Mouse (Mus musculus) forebrain, embryonic 14.5 days (tissue): Measurements from ENCODE around the gene Jak1. TPM values are rescaled to one million over a fixed set of nuclear protein-coding genes. Genes with fewer than 3 reads are reported as not detected.

Experiments
- ATAC-seq: fragments of 200-750 bp; cut with Nextera tagmentation; 2 replicates; pipeline ENCODE4 v1.8.0; 2017; ENCODE audit warnings: mild to moderate bottlenecking, moderate library complexity
- DNase-seq: peaks from one replicate; pipeline ENCODE4 v3.0.0-alpha.2; 2015; ENCODE audit warnings: low spot score
- H3K27ac ChIP-seq: fragments of 300-500 bp; sonication (generic); 2 replicates; pipeline ENCODE4 v1.5.1; 2014; ENCODE audit warnings: low read depth, mild to moderate bottlenecking, control low read depth, low read length, moderate library complexity
- H3K27me3 ChIP-seq: fragments of 300-500 bp; sonication (generic); replicated peaks from 2 replicates; pipeline ENCODE4 v1.6.1; 2014; ENCODE audit warnings: low read length, control low read depth, mixed read lengths; ENCODE audit not compliant: control insufficient read depth, insufficient read depth
- H3K36me3 ChIP-seq: fragments of 300-500 bp; sonication (generic); 2 replicates; pipeline ENCODE4 v1.6.1; 2014; ENCODE audit warnings: low read length, control low read depth; ENCODE audit not compliant: control insufficient read depth, insufficient read depth
- H3K4me1 ChIP-seq: fragments of 300-500 bp; sonication (generic); 2 replicates; pipeline ENCODE4 v1.6.1; 2014; ENCODE audit warnings: antibody characterized with exemption, low read length, control low read depth; ENCODE audit not compliant: control insufficient read depth, insufficient read depth
- H3K4me2 ChIP-seq: fragments of 300-500 bp; sonication (generic); 2 replicates; pipeline ENCODE4 v1.6.1; 2014; ENCODE audit warnings: mild to moderate bottlenecking, control low read depth, low read length
- H3K4me3 ChIP-seq: fragments of 300-500 bp; sonication (generic); 2 replicates; pipeline ENCODE4 v1.5.1; 2014; ENCODE audit warnings: low read depth, low read length, control low read depth
- H3K9ac ChIP-seq: fragments of 300-500 bp; sonication (generic); 2 replicates; pipeline ENCODE4 v1.6.1; 2014; ENCODE audit warnings: mild to moderate bottlenecking, low read length, control low read depth, moderate library complexity
- H3K9me3 ChIP-seq: fragments of 300-500 bp; sonication (generic); replicated peaks from 2 replicates; pipeline ENCODE4 v1.6.1; 2016; ENCODE audit warnings: low read length, control low read depth, mixed read lengths; ENCODE audit not compliant: control insufficient read depth
- WGBS: fragments of 180-500 bp; shearing (Covaris S2); extraction: QIAGEN DNeasy Blood & Tissue Kit; methylation state at CpG from one replicate; pipeline ENCODE4 v1.1.7; 2014; 5-methylcytosine and 5-hydroxymethylcytosine counted together
- polyA plus RNA-seq: library from polyadenylated mRNA; unstranded; fragments of >200 nt; fragmentation: Nextera tagmentation; extraction: Ambion mirVana; gene quantifications from 2 replicates; pipeline ENCODE4 v1.2.1, GENCODE M21; 2014

Gene Jak1
- polyA plus RNA-seq, 1 experiment from 2014 or later, result 43.6 TPM

DNA sequence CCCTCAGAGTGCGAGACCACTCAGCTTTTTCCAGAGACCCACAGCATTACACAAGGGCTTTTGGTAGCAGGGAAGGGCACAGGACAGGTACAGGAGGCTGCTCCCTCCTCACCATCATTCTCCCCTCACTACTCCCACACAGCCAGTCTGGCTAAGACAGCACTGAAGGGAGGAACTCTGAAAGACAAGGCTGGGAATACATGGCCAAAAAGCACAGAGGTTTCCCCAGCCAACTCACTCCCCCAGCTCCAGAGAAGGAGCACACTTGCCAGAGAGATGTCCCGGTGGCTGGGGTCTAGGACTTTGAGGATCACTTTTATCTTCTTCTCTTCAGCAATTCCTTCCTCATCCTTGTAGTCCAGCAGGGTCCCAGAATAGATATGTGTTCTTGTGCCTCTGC is 100.9 kb downstream of the Jak1 start:
- no peak for ATAC-seq
- no peaks in the 10 kb centered on the region for H3K4me1 ChIP-seq
- no peak overlapping the region for H3K9ac ChIP-seq
- no peak for DNase-seq
- peaks cover 28% of the 10 kb centered on the region for H3K36me3 ChIP-seq
- H3K9me3 ChIP-seq, result no peaks in the 10 kb centered on the region
- H3K4me3 ChIP-seq, result no peak overlapping the region
- H3K27ac ChIP-seq, result no peak overlapping the region
- H3K27me3 ChIP-seq, result no peaks in the 10 kb centered on the region
- no peak overlapping the region for H3K4me2 ChIP-seq
- WGBS, result 94% methylated on average over 2 of the region's 2 CpGs

DNA sequence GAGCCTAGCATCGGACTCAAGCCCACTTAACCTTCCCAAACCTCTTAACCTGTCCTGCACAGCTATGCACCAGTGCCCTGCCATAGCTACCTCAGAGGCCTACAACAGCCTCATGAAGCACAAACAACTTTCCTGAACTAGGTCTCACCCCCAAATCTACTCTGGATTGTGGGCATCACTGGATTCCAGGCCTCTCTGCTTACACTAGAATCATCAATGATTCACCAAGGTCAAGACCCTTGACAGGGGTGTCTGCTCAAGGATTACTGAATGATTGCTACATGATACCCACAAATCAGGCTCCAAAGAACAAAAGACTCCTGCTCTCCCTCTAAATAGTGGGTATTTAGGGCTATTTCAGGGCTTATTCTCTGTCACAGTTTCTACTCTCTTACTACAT is 104.3 kb downstream of the Jak1 start:
- Histone ChIP-seq H3K36me3 (peaks cover 46% of the 10 kb centered on the region), H3K4me2 (no peak overlapping the region), H3K27ac (no peak overlapping the region), H3K4me1 (no peaks in the 10 kb centered on the region), H3K9me3 (no peaks in the 10 kb centered on the region), H3K4me3 (no peak overlapping the region), H3K27me3 (no peaks in the 10 kb centered on the region), H3K9ac (no peak overlapping the region)
- ATAC-seq (no peak), DNase-seq (no peak)
- 93% methylated on average over 1 of the region's 1 CpGs for WGBS

DNA sequence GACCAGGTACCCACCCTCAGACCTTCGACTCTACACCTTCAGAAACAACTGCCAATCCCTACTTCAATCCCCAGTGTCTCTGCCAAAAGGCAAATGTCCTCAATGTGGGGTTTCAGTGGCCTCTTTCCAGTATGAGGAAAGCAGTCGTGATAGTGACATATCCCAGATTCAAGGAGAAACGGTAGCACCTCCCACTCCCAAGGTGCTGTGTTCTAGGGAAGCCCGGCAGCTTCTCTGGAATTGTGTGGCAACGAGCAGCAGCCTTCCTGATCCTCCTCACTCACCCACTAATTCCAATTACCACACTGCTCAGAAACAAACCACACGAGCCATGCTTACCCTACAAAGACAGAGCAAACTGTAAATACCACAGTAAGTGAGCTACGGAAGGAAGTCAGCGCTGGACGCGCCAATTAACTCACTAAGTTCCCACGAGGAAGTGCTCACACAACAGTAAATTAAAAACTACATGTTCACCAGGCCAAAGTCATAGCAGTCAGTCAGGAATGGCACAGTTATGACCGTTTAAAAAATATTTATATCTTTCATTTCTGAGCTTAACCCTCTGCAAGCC is 105.8 kb downstream of the Jak1 start:
- Histone ChIP-seq H3K27ac (no peak overlapping the region), H3K4me1 (no peaks in the 10 kb centered on the region), H3K27me3 (no peaks in the 10 kb centered on the region), H3K4me3 (no peak overlapping the region), H3K9ac (no peak overlapping the region), H3K9me3 (no peaks in the 10 kb centered on the region), H3K36me3 (peaks cover 56% of the 10 kb centered on the region), H3K4me2 (no peak overlapping the region)
- no peak for ATAC-seq
- no peak for DNase-seq
- WGBS, result 82% methylated on average over 12 of the region's 12 CpGs

DNA sequence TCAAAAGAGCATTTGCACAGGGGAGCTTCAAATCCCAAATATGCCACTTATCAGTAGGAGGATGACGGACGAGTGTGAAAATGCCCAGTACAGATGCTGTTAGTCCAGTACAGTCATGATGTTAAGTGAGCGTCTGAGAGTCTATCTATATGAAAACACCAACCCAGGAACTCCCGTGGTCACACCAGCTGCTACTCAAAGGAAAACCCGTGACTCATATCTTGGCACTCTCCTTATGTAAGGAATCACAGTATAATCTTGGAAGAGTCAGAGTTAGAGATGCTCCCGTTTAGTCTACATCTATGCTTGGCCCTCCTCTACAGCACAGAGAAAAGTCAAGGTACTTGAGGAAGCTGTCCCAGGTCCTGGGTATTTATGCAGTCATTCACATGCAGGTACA is 106.8 kb downstream of the Jak1 start:
- H3K27ac ChIP-seq, result no peak overlapping the region
- H3K4me2 ChIP-seq, result no peak overlapping the region
- no peak overlapping the region for H3K9ac ChIP-seq
- H3K9me3 ChIP-seq, result no peaks in the 10 kb centered on the region
- no peak for ATAC-seq
- H3K4me1 ChIP-seq, result no peaks in the 10 kb centered on the region
- no peak for DNase-seq
- 92% methylated on average over 6 of the region's 6 CpGs for WGBS
- H3K4me3 ChIP-seq, result no peak overlapping the region
- no peaks in the 10 kb centered on the region for H3K27me3 ChIP-seq
- peaks cover 60% of the 10 kb centered on the region for H3K36me3 ChIP-seq

DNA sequence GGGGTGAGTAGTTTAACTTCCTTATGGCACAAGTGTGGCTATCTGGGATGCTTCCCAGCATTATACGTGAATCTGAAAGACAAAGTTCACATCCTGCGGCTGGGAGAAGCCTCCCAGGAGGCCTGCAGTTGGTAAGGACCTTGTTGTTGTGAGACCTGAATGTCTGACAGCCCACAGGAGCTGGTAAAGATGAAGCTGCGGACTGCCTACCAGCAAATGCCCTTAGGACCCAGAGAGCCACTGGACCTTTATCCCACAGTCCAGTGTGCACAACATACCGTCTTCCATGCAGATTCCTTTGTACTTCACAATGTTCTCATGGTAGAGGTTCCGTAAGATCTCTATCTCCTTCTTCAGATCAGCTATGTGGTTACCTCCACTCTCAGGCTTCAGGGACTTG is 107.6 kb downstream of the Jak1 start:
- H3K4me1 ChIP-seq, result no peaks in the 10 kb centered on the region
- no peak overlapping the region for H3K9ac ChIP-seq
- no peaks in the 10 kb centered on the region for H3K9me3 ChIP-seq
- DNase-seq, result no peak
- no peak overlapping the region for H3K4me2 ChIP-seq
- H3K4me3 ChIP-seq, result no peak overlapping the region
- no peak for ATAC-seq
- H3K27ac ChIP-seq, result no peak overlapping the region
- peaks cover 62% of the 10 kb centered on the region for H3K36me3 ChIP-seq
- WGBS, result 95% methylated on average over 5 of the region's 5 CpGs
- H3K27me3 ChIP-seq, result no peaks in the 10 kb centered on the region

DNA sequence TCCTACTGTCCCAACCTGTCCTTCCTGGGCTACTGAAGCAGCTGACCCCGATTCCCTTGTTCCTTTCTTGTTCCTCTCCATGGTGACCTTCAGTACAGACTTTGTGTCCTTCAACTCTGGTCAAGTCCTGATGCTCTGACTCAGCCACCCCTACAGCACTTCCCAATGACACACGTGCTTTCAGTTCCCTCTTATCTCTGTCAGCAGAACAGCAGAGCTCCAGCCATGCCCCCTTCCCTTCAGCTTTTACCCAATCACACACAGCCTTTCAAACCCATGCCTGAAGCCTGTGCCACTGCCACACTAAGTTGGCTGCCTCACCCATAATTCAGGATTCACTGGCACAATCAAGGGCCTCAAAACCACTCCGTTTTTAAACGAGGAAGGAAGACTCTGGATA is 109.5 kb downstream of the Jak1 start:
- no peak overlapping the region for H3K4me2 ChIP-seq
- no peaks in the 10 kb centered on the region for H3K27me3 ChIP-seq
- H3K4me3 ChIP-seq, result no peak overlapping the region
- DNase-seq (no peak), ATAC-seq (no peak)
- no peaks in the 10 kb centered on the region for H3K9me3 ChIP-seq
- H3K4me1 ChIP-seq, result no peaks in the 10 kb centered on the region
- WGBS, result 85% methylated on average over 4 of the region's 4 CpGs
- H3K27ac ChIP-seq, result no peak overlapping the region
- peaks cover 59% of the 10 kb centered on the region for H3K36me3 ChIP-seq
- no peak overlapping the region for H3K9ac ChIP-seq

DNA sequence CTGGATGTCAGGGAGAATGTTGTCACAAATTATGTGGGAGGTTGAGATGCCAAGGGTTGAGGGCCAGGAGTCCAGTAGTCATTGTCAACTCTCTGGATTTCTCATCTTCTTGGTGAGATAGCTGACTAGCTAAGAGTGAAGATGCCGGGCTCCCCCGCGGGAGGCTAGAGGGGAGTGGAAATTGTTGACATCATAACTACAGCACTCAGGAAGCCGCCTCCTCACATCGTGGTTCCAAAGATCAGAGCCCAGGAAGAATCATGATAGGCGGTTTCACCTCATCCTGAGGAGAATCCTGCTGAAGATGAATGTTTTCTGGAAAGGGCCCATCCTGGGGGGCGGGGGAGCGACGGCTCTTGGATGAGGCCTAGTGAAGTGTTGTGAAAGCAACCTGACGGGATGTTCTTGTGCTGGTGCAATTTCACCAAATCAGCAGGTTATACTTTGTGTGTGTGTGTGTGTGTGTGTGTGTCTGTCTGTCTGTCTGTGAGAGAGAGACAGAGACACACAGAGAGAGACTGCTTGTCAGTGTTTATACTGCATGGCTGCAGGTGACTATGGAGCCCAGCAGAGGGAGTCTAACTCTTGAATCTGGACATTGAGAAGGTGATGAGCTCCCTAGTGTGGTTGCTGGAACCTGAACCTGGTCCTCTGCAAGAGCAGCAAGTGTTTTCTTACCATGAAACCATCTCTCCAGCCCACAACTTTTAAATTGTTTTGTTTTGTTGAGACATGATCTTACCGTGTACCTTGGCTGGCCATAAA is 118.0 kb downstream of the Jak1 start:
- DNase-seq (no peak), ATAC-seq (no peak)
- 97% methylated on average over 11 of the region's 11 CpGs for whole genome bisulfite sequencing
- Histone ChIP-seq H3K36me3 (peaks cover 10% of the 10 kb centered on the region; the same call in 1 of the 2 replicates), H3K9ac (no peak overlapping the region), H3K4me2 (no peak overlapping the region), H3K4me1 (no peaks in the 10 kb centered on the region), H3K9me3 (no peaks in the 10 kb centered on the region), H3K4me3 (no peak overlapping the region), H3K27me3 (no peaks in the 10 kb centered on the region), H3K27ac (no peak overlapping the region)

DNA sequence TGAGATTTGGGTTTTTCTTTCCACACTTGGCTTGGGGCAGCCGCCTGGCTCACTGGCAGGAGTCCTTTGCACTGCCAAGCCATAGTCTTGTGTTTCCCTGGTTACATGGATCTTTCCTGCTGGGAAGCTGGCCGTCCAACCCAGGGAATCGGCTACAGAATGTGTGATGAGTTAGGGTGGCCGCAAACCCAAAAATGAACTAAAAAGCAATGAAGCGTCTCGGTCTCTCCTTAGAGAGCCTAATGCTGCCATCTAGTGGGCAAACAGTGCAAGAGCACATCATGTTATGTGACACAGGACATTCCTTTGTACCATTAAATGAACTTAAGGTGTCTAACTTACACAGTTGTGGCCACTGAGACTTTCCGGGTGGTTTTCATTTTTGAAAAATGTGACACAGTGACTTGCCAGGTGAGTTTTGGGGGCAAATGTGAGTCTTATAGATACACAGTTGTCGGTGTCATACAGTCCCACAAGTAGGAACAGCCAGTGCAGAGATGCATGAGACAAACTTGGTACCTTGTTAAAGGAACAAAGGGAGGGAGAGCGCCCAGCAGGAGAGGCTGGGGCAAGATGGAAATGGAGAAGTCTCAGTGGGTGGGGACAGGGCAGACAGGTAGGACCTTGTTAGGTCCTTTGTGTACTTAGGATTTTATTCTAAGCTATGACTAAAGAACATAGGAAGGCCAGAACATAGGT is 118.9 kb downstream of the Jak1 start:
- Histone ChIP-seq H3K9me3 (no peaks in the 10 kb centered on the region), H3K4me3 (no peak overlapping the region), H3K4me1 (no peaks in the 10 kb centered on the region), H3K27me3 (no peaks in the 10 kb centered on the region), H3K4me2 (peak overlapping the region; percentile 16; the same call in 1 of the 2 replicates), H3K36me3 (peaks cover 10% of the 10 kb centered on the region; the same call in 1 of the 2 replicates), H3K27ac (no peak overlapping the region), H3K9ac (no peak overlapping the region)
- peak; percentile 95 for DNase-seq
- WGBS, result 25% methylated on average over 9 of the region's 9 CpGs
- ATAC-seq, result peak; percentile 89

DNA sequence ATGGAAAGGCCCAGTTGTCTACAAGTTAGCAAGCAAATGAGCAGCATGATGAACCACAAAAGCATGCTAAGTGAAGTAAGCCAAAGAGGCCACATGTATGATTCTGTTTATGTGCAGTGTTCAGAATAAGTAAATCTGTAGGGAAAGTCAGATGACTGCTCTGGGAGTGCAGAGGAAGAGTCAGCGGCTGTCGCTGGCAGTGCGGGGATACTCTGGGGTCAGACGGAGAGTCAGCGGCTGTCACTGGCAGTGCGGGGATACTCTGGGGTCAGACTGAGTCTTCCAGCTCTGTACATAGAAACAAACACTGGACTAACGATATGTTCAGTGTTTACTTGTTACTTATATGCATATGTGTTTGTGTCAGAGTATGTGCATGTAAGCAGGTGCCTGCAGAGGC is 120.3 kb downstream of the Jak1 start:
- Histone ChIP-seq H3K9me3 (no peaks in the 10 kb centered on the region), H3K4me2 (no peak overlapping the region), H3K9ac (no peak overlapping the region), H3K4me1 (no peaks in the 10 kb centered on the region), H3K36me3 (0 out of 2 replicates have a peak, but pooled peaks cover 3% of the 10 kb centered on the region), H3K4me3 (no peak overlapping the region), H3K27ac (no peak overlapping the region), H3K27me3 (no peaks in the 10 kb centered on the region)
- DNase-seq, result no peak
- 87% methylated on average over 7 of the region's 7 CpGs for WGBS
- ATAC-seq, result no peak
